Comparison of ENCODE assay signal across 11 mouse cellular contexts in genomic region chr12:117763247-117763646, GRCm38 (mm10). TPM values are rescaled to one million over a fixed set of nuclear protein-coding genes. Genes with fewer than 3 reads are reported as not detected.
DNase-seq lines count a peak whose midpoint lies in the region; ATAC-seq and TF ChIP-seq lines count a peak whose summit lies in the region.
"Had no signal": no experiment of that assay in that cellular context is flagged by ENCODE, and none has a peak within 500 bp of the region (broad histone marks: within the 10 kb centered on the region; RNA-seq: fewer than 3 reads in every experiment).

No protein-coding gene starts in this region.

- 35% methylated on average over 3 of the region's 3 CpGs for WGBS in limb, embryonic 11.5 days
- WGBS in midbrain, postnatal 0 days: 90% methylated on average over 3 of the region's 3 CpGs

- peak overlapping the region; percentile 74 for H3K27ac ChIP-seq in gastrocnemius, adult 2 months
- H3K27ac ChIP-seq in limb, embryonic 11.5 days (replicated peaks; ENCODE audit: low read depth, low read length): no peak overlapping the region
- no peak overlapping the region for H3K27ac ChIP-seq in midbrain, postnatal 0 days (ENCODE audit: low read depth, low read length)
- H3K27ac ChIP-seq: embryonic facial prominence, embryonic 13.5 days; hindbrain, embryonic 12.5 days; midbrain, embryonic 10.5 days had no signal

- H3K36me3 ChIP-seq in limb, embryonic 11.5 days (ENCODE audit: control insufficient read depth, insufficient read depth, low read length): no peaks in the 10 kb centered on the region
- no peaks in the 10 kb centered on the region for H3K36me3 ChIP-seq in midbrain, postnatal 0 days (ENCODE audit: insufficient read depth, low read length)
- H3K36me3 ChIP-seq: embryonic facial prominence, embryonic 13.5 days; hindbrain, embryonic 12.5 days; midbrain, embryonic 10.5 days had no signal

- H3K4me1 ChIP-seq in limb, embryonic 11.5 days (ENCODE audit: control insufficient read depth, insufficient read depth, low read length): no peaks in the 10 kb centered on the region
- H3K4me1 ChIP-seq in midbrain, postnatal 0 days (ENCODE audit: insufficient read depth, low read length): no peaks in the 10 kb centered on the region
- H3K4me1 ChIP-seq: embryonic facial prominence, embryonic 13.5 days had no signal

- no peak for TF ChIP-seq CTCF in gastrocnemius, adult 2 months (IDR thresholded peaks at IDR 0.05)
- TF ChIP-seq CTCF in midbrain, postnatal 0 days (IDR thresholded peaks at IDR 0.05): no peak

- intact Hi-C loops in gastrocnemius, adult 2 months (cut with DNase I): loop anchor here (5.0 kb wide), 1 partner anchor 101 kb away; no protein-coding TSS in a partner anchor
- intact Hi-C loops in gastrocnemius, postnatal 36 days (cut with DNase I): no loop called here

- H3K4me3 ChIP-seq in gastrocnemius, adult 2 months: no peak overlapping the region
- H3K4me3 ChIP-seq in limb, embryonic 11.5 days (ENCODE audit: low read depth, low read length): no peak overlapping the region
- H3K4me3 ChIP-seq in midbrain, postnatal 0 days (ENCODE audit: low read depth, low read length): no peak overlapping the region
- H3K4me3 ChIP-seq: embryonic facial prominence, embryonic 13.5 days; hindbrain, embryonic 12.5 days; midbrain, embryonic 10.5 days had no signal

- H3K4me2 ChIP-seq in limb, embryonic 11.5 days (ENCODE audit: low read depth, severe bottlenecking): no peak overlapping the region
- no peak overlapping the region for H3K4me2 ChIP-seq in midbrain, postnatal 0 days (ENCODE audit: low read depth, low read length, poor library complexity, severe bottlenecking)
- H3K4me2 ChIP-seq: embryonic facial prominence, embryonic 13.5 days; hindbrain, embryonic 12.5 days had no signal

- ATAC-seq in limb, embryonic 11.5 days (ENCODE audit: insufficient number of reproducible peaks, low FRiP score, low TSS enrichment, low read depth): peak; percentile 55; the same call in 1 of the 2 replicates
- no peak for ATAC-seq in midbrain, postnatal 0 days (ENCODE audit: low FRiP score)

- peak; percentile 25 for DNase-seq in gastrocnemius, adult 2 months
- DNase-seq in gastrocnemius, postnatal 36 days: no peak
- peak; percentile 44 for DNase-seq in heart, postnatal 4 days
- DNase-seq in limb, embryonic 11.5 days (ENCODE audit: low spot score): peak; percentile 30
- DNase-seq in skeletal muscle tissue, adult 2 months (ENCODE audit: low read depth, low spot score): peak; percentile 18
- DNase-seq in midbrain, postnatal 0 days (ENCODE audit: low spot score): no peak
- no peak for DNase-seq in MN1 (ENCODE audit: low spot score)
- no peak for DNase-seq in natural killer cell, adult 2 months (ENCODE audit: low spot score in 2 of 2)

- H3K27me3 ChIP-seq in limb, embryonic 11.5 days (ENCODE audit: control insufficient read depth, insufficient read depth, low read length): no peaks in the 10 kb centered on the region
- no peaks in the 10 kb centered on the region for H3K27me3 ChIP-seq in midbrain, postnatal 0 days (ENCODE audit: insufficient read depth, low read length)
- H3K27me3 ChIP-seq: embryonic facial prominence, embryonic 13.5 days; hindbrain, embryonic 12.5 days had no signal

- no peak overlapping the region for H3K9ac ChIP-seq in limb, embryonic 11.5 days (ENCODE audit: low read length)
- H3K9ac ChIP-seq in midbrain, postnatal 0 days (replicated peaks; ENCODE audit: low read length, poor library complexity, severe bottlenecking): no peak overlapping the region
- H3K9ac ChIP-seq: embryonic facial prominence, embryonic 13.5 days; hindbrain, embryonic 12.5 days had no signal

- H3K9me3 ChIP-seq in limb, embryonic 11.5 days (ENCODE audit: control insufficient read depth, low read length): no peaks in the 10 kb centered on the region
- no peaks in the 10 kb centered on the region for H3K9me3 ChIP-seq in midbrain, postnatal 0 days (ENCODE audit: low read length)
- H3K9me3 ChIP-seq: embryonic facial prominence, embryonic 13.5 days; hindbrain, embryonic 12.5 days; midbrain, embryonic 10.5 days had no signal

RNA-seq across cellular contexts. Expression of gene Cdca7l, which starts 40.8 kb away (rescaled TPM):
- not detected for total RNA-seq in gastrocnemius, adult 2 months (2021)
- under 1 TPM; 0.20 to 0.27 TPM for total RNA-seq in gastrocnemius, postnatal 36 days (2021)
- 1 to 10 TPM; 6.5 to 7.3 TPM for total RNA-seq in heart, postnatal 4 days (2021)
- polyA plus RNA-seq in limb, embryonic 11.5 days (2014; fragmentation: Nextera tagmentation; extraction: Ambion mirVana): 44.2 and 49.8 TPM in 2 replicates
- 1.3 and 2.5 TPM in 2 replicates for total RNA-seq in midbrain, postnatal 0 days (2014; rRNA removed)
- polyA plus RNA-seq in midbrain, postnatal 0 days (2015; fragmentation: Nextera tagmentation; extraction: Ambion mirVana): 1.8 and 2.2 TPM in 2 replicates

Comparison
In these comparisons a context has a peak if more than half of its experiments do, and no peak if none do; other contexts are left out.
1. DNase-seq: peak in gastrocnemius, adult 2 months (single experiment), heart, postnatal 4 days (single experiment), limb, embryonic 11.5 days (single experiment) and skeletal muscle tissue, adult 2 months (single experiment); none in gastrocnemius, postnatal 36 days (0 of 2), midbrain, postnatal 0 days (single experiment), MN1 (single experiment) and natural killer cell, adult 2 months (0 of 2).